Mouse (Mus musculus): Measurements from ENCODE around the gene Ctc1. TPM values are rescaled to one million over a fixed set of nuclear protein-coding genes. Genes with fewer than 3 reads are reported as not detected.

Ctc1 gene
- polyA plus RNA-seq, 1 experiment from 2014 or later, result 76.0 TPM

DNA sequence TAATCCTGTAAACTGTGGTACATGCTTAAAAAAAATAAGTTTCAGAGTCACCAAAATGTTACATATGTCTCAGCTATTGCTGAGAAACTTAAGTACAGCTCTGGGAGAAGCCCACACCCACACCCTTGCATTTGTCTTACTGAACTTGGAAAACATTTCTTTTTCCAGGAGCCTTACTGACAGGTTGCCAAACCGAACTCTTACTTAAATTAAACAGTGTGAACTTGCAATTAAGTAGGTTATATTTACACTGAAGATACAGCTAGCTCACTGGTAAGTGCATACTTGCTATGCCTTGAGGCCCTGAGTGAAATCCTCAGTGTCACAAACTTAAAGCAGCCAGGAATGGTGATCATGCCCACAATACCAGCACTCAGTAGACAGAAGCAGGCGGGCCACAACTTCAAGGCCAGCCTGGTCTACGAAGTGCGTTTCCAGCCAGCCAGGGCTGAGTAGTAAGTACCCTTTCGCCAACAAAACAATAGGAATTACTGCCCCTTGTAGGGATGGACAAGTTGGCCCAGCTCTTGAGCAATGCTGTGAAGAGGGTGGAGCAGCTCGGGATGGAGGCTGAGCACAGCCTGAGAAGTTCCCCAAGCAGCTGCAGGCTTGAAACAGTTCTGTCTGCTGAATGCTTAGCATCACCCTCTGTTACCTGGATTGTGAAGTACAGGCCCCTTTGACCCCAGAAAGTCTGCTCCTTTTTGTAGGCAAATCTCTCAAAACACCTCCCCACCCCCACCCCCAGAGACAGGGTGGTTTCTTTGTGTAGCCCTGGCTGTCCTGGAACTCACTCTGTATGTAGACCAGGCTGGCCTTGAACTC lies 58.5 kb downstream of the Ctc1 start:
- Histone ChIP-seq H3K9me3 (ENCODE audit: control insufficient read depth, low read length) (no peaks in the 10 kb centered on the region), H3K9ac (ENCODE audit: low read length) (no peak overlapping the region), H3K36me3 (ENCODE audit: control insufficient read depth, insufficient read depth, low read length) (no peaks in the 10 kb centered on the region), H3K4me2 (ENCODE audit: low read depth) (no peak overlapping the region), H3K27ac (ENCODE audit: low read depth, low read length) (peak overlapping the region; percentile 29; the same call in 1 of the 2 replicates), H3K4me1 (ENCODE audit: control insufficient read depth, insufficient read depth, low read length) (peaks cover 2% of the 10 kb centered on the region; the same call in 1 of the 2 replicates), H3K4me3 (ENCODE audit: low read depth, low read length) (no peak overlapping the region), H3K27me3 (ENCODE audit: control insufficient read depth, insufficient read depth, low read length) (no peaks in the 10 kb centered on the region)
- no peak for DNase-seq (ENCODE audit: low spot score)
- 34% methylated on average over 6 of the region's 6 CpGs for WGBS
- no peak for ATAC-seq (ENCODE audit: insufficient read depth, low FRiP score, low TSS enrichment)

DNA sequence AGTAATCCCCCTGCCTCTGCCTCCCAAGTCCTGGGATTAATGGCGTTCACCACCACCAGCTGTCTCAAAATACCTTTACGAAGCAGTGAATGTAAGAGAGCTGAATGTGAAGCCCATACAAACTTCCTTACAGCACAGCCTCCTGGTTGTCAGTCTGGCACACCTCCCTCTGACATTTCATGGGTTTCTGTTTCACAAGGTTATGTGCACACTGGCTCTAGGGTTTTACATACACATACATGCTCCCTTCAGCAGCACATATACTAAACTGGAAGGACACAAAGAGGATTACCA lies 59.0 kb downstream of the Ctc1 start:
- DNase-seq (ENCODE audit: low spot score), result no peak
- Histone ChIP-seq H3K4me3 (ENCODE audit: low read depth, low read length) (no peak overlapping the region), H3K9me3 (ENCODE audit: control insufficient read depth, low read length) (no peaks in the 10 kb centered on the region), H3K27me3 (ENCODE audit: control insufficient read depth, insufficient read depth, low read length) (no peaks in the 10 kb centered on the region), H3K36me3 (ENCODE audit: control insufficient read depth, insufficient read depth, low read length) (no peaks in the 10 kb centered on the region), H3K27ac (ENCODE audit: low read depth, low read length) (no peak overlapping the region), H3K9ac (ENCODE audit: low read length) (no peak overlapping the region), H3K4me1 (ENCODE audit: control insufficient read depth, insufficient read depth, low read length) (peaks cover 2% of the 10 kb centered on the region; the same call in 1 of the 2 replicates), H3K4me2 (ENCODE audit: low read depth) (no peak overlapping the region)
- whole genome bisulfite sequencing, result 55% methylated on average over 2 of the region's 2 CpGs
- ATAC-seq (ENCODE audit: insufficient read depth, low FRiP score, low TSS enrichment), result no peak

DNA sequence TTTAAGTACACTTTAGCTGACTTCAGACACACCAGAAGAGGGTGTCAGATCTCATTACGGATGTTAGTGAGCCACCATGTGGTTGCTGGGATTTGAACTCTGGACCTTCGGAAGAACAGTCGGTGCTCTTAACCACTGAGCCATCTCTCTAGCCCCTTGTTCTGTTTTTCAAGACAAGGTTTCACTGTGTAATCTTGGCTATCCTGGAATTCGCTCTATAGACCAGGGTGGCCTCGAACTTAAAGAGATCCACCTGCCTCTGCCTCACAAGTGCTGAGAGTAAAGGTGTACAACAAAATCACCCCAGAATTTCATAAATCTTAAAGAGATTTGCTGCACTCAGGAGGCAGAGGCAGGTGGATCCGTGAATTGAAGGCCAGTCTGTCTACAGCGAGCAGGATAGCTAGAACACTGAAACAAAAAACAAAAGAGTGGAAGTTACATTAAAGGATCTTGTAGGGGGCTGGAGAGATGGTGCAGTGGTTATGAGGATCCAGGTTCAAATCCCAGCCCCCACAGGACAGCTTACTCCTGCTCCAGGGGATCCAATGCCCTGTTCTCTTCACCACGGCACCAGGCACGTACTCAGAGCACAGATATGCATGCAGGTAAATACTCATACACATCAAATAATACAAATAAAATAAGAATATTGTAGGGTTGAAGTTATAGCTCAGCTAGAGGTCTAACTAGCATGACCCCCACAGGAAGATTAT lies 60.2 kb downstream of the Ctc1 start:
- no peaks in the 10 kb centered on the region for H3K36me3 ChIP-seq (ENCODE audit: control insufficient read depth, insufficient read depth, low read length)

DNA sequence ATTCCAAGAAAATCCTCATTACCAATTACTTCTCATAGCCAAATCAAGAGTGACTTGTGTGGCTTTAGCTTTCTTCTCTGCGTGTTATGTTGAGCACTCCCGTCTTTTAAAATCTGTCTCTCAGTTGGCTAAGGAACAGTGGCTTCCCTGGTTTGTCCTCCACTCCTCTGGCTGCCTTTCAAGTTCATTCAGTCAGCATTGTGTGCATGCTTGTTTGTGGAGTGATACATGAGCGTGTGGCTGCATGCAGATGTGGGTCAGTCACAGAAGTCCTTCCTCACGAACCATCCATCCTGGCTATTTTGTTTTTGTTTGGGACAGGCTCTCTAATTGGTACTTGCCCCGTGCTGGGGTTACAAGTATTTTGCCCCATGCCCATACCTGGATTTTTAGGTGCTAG lies 60.9 kb downstream of the Ctc1 start:
- no peak for DNase-seq (ENCODE audit: low spot score)
- 76% methylated on average over 5 of the region's 5 CpGs for WGBS

More for the DNA sequence above, 60.2 kb downstream of the Ctc1 start:
- WGBS, result 45% methylated on average over 8 of the region's 9 CpGs
- peaks cover 2% of the 10 kb centered on the region; the same call in 1 of the 2 replicates for H3K4me1 ChIP-seq (ENCODE audit: control insufficient read depth, insufficient read depth, low read length)
- no peak overlapping the region for H3K4me3 ChIP-seq (ENCODE audit: low read depth, low read length)
- ATAC-seq (ENCODE audit: insufficient read depth, low FRiP score, low TSS enrichment) (no peak), DNase-seq (ENCODE audit: low spot score) (no peak)
- H3K9me3 ChIP-seq (ENCODE audit: control insufficient read depth, low read length), result no peaks in the 10 kb centered on the region
- H3K9ac ChIP-seq (ENCODE audit: low read length), result no peak overlapping the region
- no peak overlapping the region for H3K4me2 ChIP-seq (ENCODE audit: low read depth)
- H3K27ac ChIP-seq (ENCODE audit: low read depth, low read length), result no peak overlapping the region
- H3K27me3 ChIP-seq (ENCODE audit: control insufficient read depth, insufficient read depth, low read length), result no peaks in the 10 kb centered on the region

DNA sequence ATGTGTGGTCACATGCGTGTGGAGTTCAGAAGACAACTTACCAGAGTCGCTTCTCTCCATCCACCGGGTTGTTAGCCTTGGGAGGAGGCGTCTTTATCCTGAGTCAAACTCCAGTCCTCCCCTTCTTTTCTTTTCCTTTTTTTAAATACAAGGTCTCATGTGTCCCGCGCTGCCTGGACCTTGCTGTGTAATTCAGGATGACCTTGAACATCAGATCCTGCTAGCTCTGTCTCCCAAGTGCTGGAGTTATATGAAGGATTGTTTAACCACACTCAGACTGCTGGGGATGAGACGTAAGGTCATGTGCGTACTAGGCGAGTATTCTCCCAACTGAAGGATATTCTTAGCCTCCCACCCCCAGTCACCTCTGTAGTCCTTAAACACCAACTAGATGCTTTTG lies 61.6 kb downstream of the Ctc1 start:
- Histone ChIP-seq H3K27me3 (ENCODE audit: control insufficient read depth, insufficient read depth, low read length) (no peaks in the 10 kb centered on the region), H3K27ac (ENCODE audit: low read depth, low read length) (no peak overlapping the region), H3K4me1 (ENCODE audit: control insufficient read depth, insufficient read depth, low read length) (peaks cover 2% of the 10 kb centered on the region; the same call in 1 of the 2 replicates), H3K4me3 (ENCODE audit: low read depth, low read length) (no peak overlapping the region), H3K9me3 (ENCODE audit: control insufficient read depth, low read length) (no peaks in the 10 kb centered on the region), H3K9ac (ENCODE audit: low read length) (no peak overlapping the region), H3K4me2 (ENCODE audit: low read depth) (no peak overlapping the region), H3K36me3 (ENCODE audit: control insufficient read depth, insufficient read depth, low read length) (no peaks in the 10 kb centered on the region)
- ATAC-seq (ENCODE audit: insufficient read depth, low FRiP score, low TSS enrichment) (no peak), DNase-seq (ENCODE audit: low spot score) (no peak)
- WGBS, result 92% methylated on average over 9 of the region's 9 CpGs

More for the DNA sequence above, 60.9 kb downstream of the Ctc1 start:
- Histone ChIP-seq H3K9me3 (ENCODE audit: control insufficient read depth, low read length) (no peaks in the 10 kb centered on the region), H3K9ac (ENCODE audit: low read length) (no peak overlapping the region), H3K27me3 (ENCODE audit: control insufficient read depth, insufficient read depth, low read length) (no peaks in the 10 kb centered on the region), H3K4me1 (ENCODE audit: control insufficient read depth, insufficient read depth, low read length) (peaks cover 2% of the 10 kb centered on the region; the same call in 1 of the 2 replicates), H3K4me2 (ENCODE audit: low read depth) (no peak overlapping the region), H3K27ac (ENCODE audit: low read depth, low read length) (no peak overlapping the region), H3K36me3 (ENCODE audit: control insufficient read depth, insufficient read depth, low read length) (no peaks in the 10 kb centered on the region), H3K4me3 (ENCODE audit: low read depth, low read length) (no peak overlapping the region)
- no peak for ATAC-seq (ENCODE audit: insufficient read depth, low FRiP score, low TSS enrichment)

DNA sequence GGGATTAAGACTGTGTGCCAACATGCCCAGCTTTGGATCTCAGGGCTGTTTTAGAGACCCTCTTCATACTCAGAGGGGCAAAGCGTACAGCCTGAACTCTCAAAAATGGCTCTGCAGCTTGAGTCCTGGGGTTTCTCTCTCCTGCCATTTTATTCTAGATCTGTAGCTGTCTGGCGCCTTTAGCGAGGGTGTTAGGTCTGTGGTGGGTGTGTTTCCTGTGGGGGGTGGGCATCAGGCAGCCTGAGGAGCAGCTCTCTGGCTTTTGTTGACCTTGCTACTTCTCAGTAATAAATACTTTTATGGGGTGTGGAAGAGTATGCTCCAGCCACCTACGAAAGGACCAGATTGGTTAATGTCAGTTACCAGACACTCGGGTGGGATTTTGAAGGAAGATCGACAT lies 62.3 kb downstream of the Ctc1 start:
- Histone ChIP-seq H3K4me1 (ENCODE audit: control insufficient read depth, insufficient read depth, low read length) (no peaks in the 10 kb centered on the region), H3K36me3 (ENCODE audit: control insufficient read depth, insufficient read depth, low read length) (no peaks in the 10 kb centered on the region), H3K27me3 (ENCODE audit: control insufficient read depth, insufficient read depth, low read length) (no peaks in the 10 kb centered on the region), H3K9me3 (ENCODE audit: control insufficient read depth, low read length) (no peaks in the 10 kb centered on the region), H3K4me3 (ENCODE audit: low read depth, low read length) (no peak overlapping the region), H3K4me2 (ENCODE audit: low read depth) (no peak overlapping the region), H3K27ac (ENCODE audit: low read depth, low read length) (no peak overlapping the region), H3K9ac (ENCODE audit: low read length) (no peak overlapping the region)
- ATAC-seq (ENCODE audit: insufficient read depth, low FRiP score, low TSS enrichment), result no peak
- DNase-seq (ENCODE audit: low spot score), result no peak
- 73% methylated on average over 6 of the region's 6 CpGs for WGBS

DNA sequence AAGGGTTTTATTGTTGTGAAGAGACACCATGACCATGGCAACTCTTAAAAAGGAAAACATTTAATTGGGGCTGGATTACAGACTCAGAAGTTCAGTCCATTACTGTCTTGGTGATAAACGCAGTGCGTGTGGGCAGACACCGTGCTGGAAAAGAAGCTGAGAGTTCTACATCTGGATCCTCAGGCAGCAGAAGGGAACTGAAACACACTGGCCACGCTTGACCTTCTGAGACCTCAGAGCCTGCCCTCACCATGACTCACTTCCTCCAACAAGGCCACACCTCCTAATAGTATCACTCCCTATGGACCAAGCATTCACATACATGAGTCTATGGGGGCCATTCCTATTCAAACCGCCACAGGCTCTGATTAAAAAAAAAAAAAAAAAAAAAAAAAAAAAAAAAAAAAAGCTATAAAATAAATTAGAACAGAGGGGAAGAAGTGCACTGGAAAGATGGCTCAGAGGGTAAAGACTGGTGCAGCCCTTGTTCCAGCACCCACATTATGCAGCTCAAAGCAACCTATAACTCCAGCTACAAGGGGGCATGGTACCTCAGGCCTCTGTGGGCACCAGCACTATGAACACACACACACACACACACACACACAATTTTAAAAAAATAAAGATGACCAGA lies 63.2 kb downstream of the Ctc1 start:
- ATAC-seq (ENCODE audit: insufficient read depth, low FRiP score, low TSS enrichment), result no peak
- WGBS, result 66% methylated on average over 5 of the region's 5 CpGs

DNA sequence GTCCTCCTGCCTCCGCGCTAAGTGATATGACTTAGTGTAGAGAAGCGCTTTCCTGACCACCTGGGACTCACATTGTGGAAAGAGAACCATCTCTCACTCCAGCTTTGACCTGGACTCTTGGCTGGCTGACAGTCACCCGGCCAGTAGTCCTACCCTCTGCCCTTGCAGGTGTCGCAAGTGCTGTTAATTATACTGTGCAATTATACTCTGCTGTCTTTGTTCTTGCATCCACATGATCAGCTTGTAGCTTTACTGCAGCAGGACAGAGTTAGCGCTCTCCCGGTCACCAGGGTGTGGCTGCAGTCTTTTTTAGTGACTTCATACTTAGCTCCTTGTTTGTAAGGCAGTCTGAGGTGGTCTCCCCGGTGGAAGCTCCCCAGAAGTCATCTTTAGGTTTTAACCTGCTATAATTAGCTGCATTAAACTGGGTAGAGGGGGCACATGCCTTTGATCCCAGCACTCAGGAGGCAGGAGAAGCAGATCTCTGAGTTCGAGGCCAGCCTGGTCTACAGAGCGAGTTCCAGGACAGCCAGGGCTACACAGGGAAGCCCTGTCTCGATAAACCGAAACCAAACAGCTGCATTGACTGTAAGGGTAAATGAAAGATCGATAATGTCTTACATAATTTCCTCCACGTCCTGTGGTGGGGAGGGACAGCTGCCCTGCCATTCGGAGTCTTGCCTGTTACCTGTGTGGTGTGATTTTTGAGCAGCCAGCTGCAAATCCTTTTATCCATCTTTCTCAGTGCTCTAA lies 64.6 kb downstream of the Ctc1 start:
- no peaks in the 10 kb centered on the region for H3K27me3 ChIP-seq (ENCODE audit: control insufficient read depth, insufficient read depth, low read length)
- 78% methylated on average over 15 of the region's 15 CpGs for WGBS
- H3K9me3 ChIP-seq (ENCODE audit: control insufficient read depth, low read length), result no peaks in the 10 kb centered on the region
- DNase-seq (ENCODE audit: low spot score), result no peak
- H3K27ac ChIP-seq (ENCODE audit: low read depth, low read length), result no peak overlapping the region
- no peaks in the 10 kb centered on the region for H3K36me3 ChIP-seq (ENCODE audit: control insufficient read depth, insufficient read depth, low read length)
- H3K9ac ChIP-seq (ENCODE audit: low read length), result no peak overlapping the region
- no peak for ATAC-seq (ENCODE audit: insufficient read depth, low FRiP score, low TSS enrichment)
- H3K4me1 ChIP-seq (ENCODE audit: control insufficient read depth, insufficient read depth, low read length), result no peaks in the 10 kb centered on the region
- no peak overlapping the region for H3K4me3 ChIP-seq (ENCODE audit: low read depth, low read length)
- no peak overlapping the region for H3K4me2 ChIP-seq (ENCODE audit: low read depth)

More for the DNA sequence above, 63.2 kb downstream of the Ctc1 start:
- H3K4me1 ChIP-seq (ENCODE audit: control insufficient read depth, insufficient read depth, low read length), result no peaks in the 10 kb centered on the region
- H3K27me3 ChIP-seq (ENCODE audit: control insufficient read depth, insufficient read depth, low read length), result no peaks in the 10 kb centered on the region
- no peak overlapping the region for H3K9ac ChIP-seq (ENCODE audit: low read length)
- no peak overlapping the region for H3K4me3 ChIP-seq (ENCODE audit: low read depth, low read length)
- no peak overlapping the region for H3K27ac ChIP-seq (ENCODE audit: low read depth, low read length)
- no peak overlapping the region for H3K4me2 ChIP-seq (ENCODE audit: low read depth)
- no peak for DNase-seq (ENCODE audit: low spot score)
- H3K36me3 ChIP-seq (ENCODE audit: control insufficient read depth, insufficient read depth, low read length), result no peaks in the 10 kb centered on the region
- H3K9me3 ChIP-seq (ENCODE audit: control insufficient read depth, low read length), result no peaks in the 10 kb centered on the region

Data from neural tube, embryonic 11.5 days (tissue).